Comparison of ENCODE assay signal across 15 mouse cellular contexts in genomic region chr19:6421211-6421590, GRCm38 (mm10). TPM values are rescaled to one million over a fixed set of nuclear protein-coding genes. Genes with fewer than 3 reads are reported as not detected.
DNase-seq lines count a peak whose midpoint lies in the region; ATAC-seq lines count a peak whose summit lies in the region.
"Had no signal": no experiment of that assay in that cellular context is flagged by ENCODE, and none has a peak within 500 bp of the region (broad histone marks: within the 10 kb centered on the region; RNA-seq: fewer than 3 reads in every experiment).

No protein-coding gene starts in this region.

- H3K4me1 ChIP-seq in forebrain, embryonic 12.5 days = peaks cover 94% of the 10 kb centered on the region
- peaks cover 69% of the 10 kb centered on the region for H3K4me1 ChIP-seq in forebrain, embryonic 10.5 days
- H3K4me1 ChIP-seq in midbrain, embryonic 12.5 days = peaks cover 87% of the 10 kb centered on the region
- peaks cover 70% of the 10 kb centered on the region for H3K4me1 ChIP-seq in midbrain, embryonic 10.5 days
- H3K4me1 ChIP-seq in hindbrain, embryonic 13.5 days (replicated peaks) = peaks cover 90% of the 10 kb centered on the region
- peaks cover 89% of the 10 kb centered on the region for H3K4me1 ChIP-seq in neural tube, embryonic 15.5 days

- H3K9ac ChIP-seq in forebrain, embryonic 12.5 days = 0 out of 2 replicates have a peak overlapping the region, but pooled peaks have one; percentile 84
- no peak overlapping the region for H3K9ac ChIP-seq in midbrain, embryonic 12.5 days (replicated peaks)
- H3K9ac ChIP-seq in hindbrain, embryonic 13.5 days = peak overlapping the region; percentile 90
- H3K9ac ChIP-seq in neural tube, embryonic 15.5 days (replicated peaks) = peak overlapping the region; percentile 30; the same call in 1 of the 2 replicates
- H3K9ac ChIP-seq: embryonic facial prominence, embryonic 13.5 days; heart, embryonic 13.5 days; liver, embryonic 14.5 days had no signal

- H3K27ac ChIP-seq in forebrain, embryonic 12.5 days = no peak overlapping the region
- no peak overlapping the region for H3K27ac ChIP-seq in forebrain, embryonic 10.5 days
- H3K27ac ChIP-seq in midbrain, embryonic 12.5 days (replicated peaks) = no peak overlapping the region
- H3K27ac ChIP-seq in midbrain, embryonic 10.5 days (replicated peaks) = no peak overlapping the region
- no peak overlapping the region for H3K27ac ChIP-seq in hindbrain, embryonic 13.5 days
- H3K27ac ChIP-seq in neural tube, embryonic 15.5 days (replicated peaks) = no peak overlapping the region
- H3K27ac ChIP-seq: embryonic facial prominence, embryonic 13.5 days; heart, embryonic 13.5 days; kidney, postnatal 0 days; liver, embryonic 14.5 days had no signal

- peaks cover 56% of the 10 kb centered on the region for H3K27me3 ChIP-seq in forebrain, embryonic 12.5 days
- peaks cover 94% of the 10 kb centered on the region for H3K27me3 ChIP-seq in forebrain, embryonic 10.5 days (ENCODE audit: poor library complexity, severe bottlenecking)
- H3K27me3 ChIP-seq in midbrain, embryonic 12.5 days = peaks cover 71% of the 10 kb centered on the region
- peaks cover 95% of the 10 kb centered on the region for H3K27me3 ChIP-seq in midbrain, embryonic 10.5 days (ENCODE audit: low read depth, poor library complexity, severe bottlenecking)
- H3K27me3 ChIP-seq in hindbrain, embryonic 13.5 days = peaks cover 22% of the 10 kb centered on the region; the same call in 1 of the 2 replicates
- 0 out of 2 replicates have a peak, but pooled peaks cover 3% of the 10 kb centered on the region for H3K27me3 ChIP-seq in neural tube, embryonic 15.5 days (replicated peaks)

- peak overlapping the region; percentile 94; the same call in 1 of the 2 replicates for H3K4me2 ChIP-seq in forebrain, embryonic 12.5 days
- peak overlapping the region; percentile 87; the same call in 1 of the 2 replicates for H3K4me2 ChIP-seq in midbrain, embryonic 12.5 days (replicated peaks)
- peak overlapping the region; percentile 83 for H3K4me2 ChIP-seq in hindbrain, embryonic 13.5 days
- peak overlapping the region; percentile 91 for H3K4me2 ChIP-seq in neural tube, embryonic 15.5 days
- H3K4me2 ChIP-seq: embryonic facial prominence, embryonic 13.5 days; heart, embryonic 13.5 days had no signal

- no peaks in the 10 kb centered on the region for H3K36me3 ChIP-seq in forebrain, embryonic 12.5 days (replicated peaks)
- no peaks in the 10 kb centered on the region for H3K36me3 ChIP-seq in forebrain, embryonic 10.5 days (replicated peaks)
- H3K36me3 ChIP-seq in midbrain, embryonic 12.5 days = no peaks in the 10 kb centered on the region
- no peaks in the 10 kb centered on the region for H3K36me3 ChIP-seq in midbrain, embryonic 10.5 days
- H3K36me3 ChIP-seq in hindbrain, embryonic 13.5 days = no peaks in the 10 kb centered on the region
- no peaks in the 10 kb centered on the region for H3K36me3 ChIP-seq in neural tube, embryonic 15.5 days
- H3K36me3 ChIP-seq: embryonic facial prominence, embryonic 13.5 days; heart, embryonic 13.5 days had no signal

- no peak for ATAC-seq in forebrain, embryonic 12.5 days (ENCODE audit: low FRiP score)
- no peak for ATAC-seq in midbrain, embryonic 12.5 days (ENCODE audit: low FRiP score, low read depth)
- ATAC-seq in hindbrain, embryonic 13.5 days (ENCODE audit: low FRiP score) = no peak
- ATAC-seq in neural tube, embryonic 15.5 days (ENCODE audit: low FRiP score) = no peak
- no peak for ATAC-seq in erythroid progenitor cell, adult 5-6 weeks (replicated peaks; ENCODE audit: low FRiP score, poor library complexity, severe bottlenecking)

- WGBS in forebrain, embryonic 12.5 days = 78% methylated on average over 9 of the region's 9 CpGs
- 84% methylated on average over 9 of the region's 9 CpGs for WGBS in forebrain, embryonic 10.5 days
- WGBS in midbrain, embryonic 12.5 days = 73% methylated on average over 9 of the region's 9 CpGs
- 77% methylated on average over 9 of the region's 9 CpGs for whole genome bisulfite sequencing in midbrain, embryonic 10.5 days
- WGBS in hindbrain, embryonic 13.5 days = 73% methylated on average over 9 of the region's 9 CpGs
- WGBS in neural tube, embryonic 15.5 days = 71% methylated on average over 9 of the region's 9 CpGs

- H3K9me3 ChIP-seq in forebrain, embryonic 12.5 days = no peaks in the 10 kb centered on the region
- H3K9me3 ChIP-seq in forebrain, embryonic 10.5 days = no peaks in the 10 kb centered on the region
- no peaks in the 10 kb centered on the region for H3K9me3 ChIP-seq in midbrain, embryonic 12.5 days
- no peaks in the 10 kb centered on the region for H3K9me3 ChIP-seq in midbrain, embryonic 10.5 days (replicated peaks)
- no peaks in the 10 kb centered on the region for H3K9me3 ChIP-seq in hindbrain, embryonic 13.5 days
- H3K9me3 ChIP-seq in neural tube, embryonic 15.5 days (replicated peaks) = no peaks in the 10 kb centered on the region
- H3K9me3 ChIP-seq: embryonic facial prominence, embryonic 13.5 days; heart, embryonic 13.5 days had no signal

- no peak for DNase-seq in forebrain, embryonic 10.5 days (ENCODE audit: extremely low spot score, low spot score)
- no peak for DNase-seq in midbrain, embryonic 10.5 days (ENCODE audit: low spot score)
- DNase-seq in spleen, adult 12 weeks (ENCODE audit: low spot score) = no peak
- DNase-seq: gastrocnemius, postnatal 10 days; lung, postnatal 4 days had no signal

- H3K4me3 ChIP-seq in forebrain, embryonic 12.5 days (replicated peaks) = no peak overlapping the region; the same call in 1 of the 2 replicates
- no peak overlapping the region for H3K4me3 ChIP-seq in forebrain, embryonic 10.5 days
- no peak overlapping the region for H3K4me3 ChIP-seq in midbrain, embryonic 12.5 days
- H3K4me3 ChIP-seq in midbrain, embryonic 10.5 days = no peak overlapping the region
- H3K4me3 ChIP-seq in hindbrain, embryonic 13.5 days = peak overlapping the region; percentile 61
- peak overlapping the region; percentile 67 for H3K4me3 ChIP-seq in neural tube, embryonic 15.5 days (replicated peaks)
- H3K4me3 ChIP-seq: embryonic facial prominence, embryonic 13.5 days; heart, embryonic 13.5 days; myocyte had no signal

RNA-seq across cellular contexts. Expression of gene Nrxn2, which starts 2.7 kb away (rescaled TPM):
- 17.1 and 17.6 TPM in 2 replicates for polyA plus RNA-seq in forebrain, embryonic 12.5 days (2016; fragmentation: Nextera tagmentation; extraction: Ambion mirVana)
- polyA plus RNA-seq in forebrain, embryonic 10.5 days (2016; fragmentation: Nextera tagmentation; extraction: Ambion mirVana) = 2.8 and 3.1 TPM in 2 replicates
- 16.0 and 22.5 TPM in 2 replicates for polyA plus RNA-seq in midbrain, embryonic 12.5 days (2016; fragmentation: Nextera tagmentation; extraction: Ambion mirVana)
- 5.1 and 7.2 TPM in 2 replicates for polyA plus RNA-seq in midbrain, embryonic 10.5 days (2016; fragmentation: Nextera tagmentation; extraction: Ambion mirVana)
- polyA plus RNA-seq in hindbrain, embryonic 13.5 days (2015; fragmentation: Nextera tagmentation; extraction: Ambion mirVana) = 23.5 and 27.7 TPM in 2 replicates
- 31.3 and 45.7 TPM in 2 replicates for polyA plus RNA-seq in neural tube, embryonic 15.5 days (2015; fragmentation: Nextera tagmentation; extraction: Ambion mirVana)
- total RNA-seq in erythroid progenitor cell, adult 5-6 weeks (2015; ENCODE audit: low replicate concordance) = not detected in 2 replicates
- total RNA-seq in erythroid progenitor cell, adult 5-6 weeks (2017; ENCODE audit: low replicate concordance) = not detected in 2 replicates

RNA-seq across cellular contexts. Expression of gene Rasgrp2, which starts 22.1 kb away (rescaled TPM):
- polyA plus RNA-seq in forebrain, embryonic 12.5 days (2016; fragmentation: Nextera tagmentation; extraction: Ambion mirVana) = 13.1 and 15.1 TPM in 2 replicates
- polyA plus RNA-seq in forebrain, embryonic 10.5 days (2016; fragmentation: Nextera tagmentation; extraction: Ambion mirVana) = 15.6 and 17.0 TPM in 2 replicates
- polyA plus RNA-seq in midbrain, embryonic 12.5 days (2016; fragmentation: Nextera tagmentation; extraction: Ambion mirVana) = 21.5 and 21.6 TPM in 2 replicates
- polyA plus RNA-seq in midbrain, embryonic 10.5 days (2016; fragmentation: Nextera tagmentation; extraction: Ambion mirVana) = 13.5 and 16.3 TPM in 2 replicates
- 42.0 and 43.2 TPM in 2 replicates for polyA plus RNA-seq in hindbrain, embryonic 13.5 days (2015; fragmentation: Nextera tagmentation; extraction: Ambion mirVana)
- polyA plus RNA-seq in neural tube, embryonic 15.5 days (2015; fragmentation: Nextera tagmentation; extraction: Ambion mirVana) = 197 and 217 TPM in 2 replicates
- total RNA-seq in erythroid progenitor cell, adult 5-6 weeks (2015; ENCODE audit: low replicate concordance) = 42.3 and 47.2 TPM in 2 replicates
- total RNA-seq in erythroid progenitor cell, adult 5-6 weeks (2017; ENCODE audit: low replicate concordance) = 29.9 and 37.7 TPM in 2 replicates

RNA-seq across cellular contexts. Expression of gene Pygm, which starts 37.0 kb away (rescaled TPM):
- polyA plus RNA-seq in forebrain, embryonic 12.5 days (2016; fragmentation: Nextera tagmentation; extraction: Ambion mirVana) = 0.78 and 1.5 TPM in 2 replicates
- 0.83 and 2.0 TPM in 2 replicates for polyA plus RNA-seq in forebrain, embryonic 10.5 days (2016; fragmentation: Nextera tagmentation; extraction: Ambion mirVana)
- polyA plus RNA-seq in midbrain, embryonic 12.5 days (2016; fragmentation: Nextera tagmentation; extraction: Ambion mirVana) = 2.3 and 2.7 TPM in 2 replicates
- polyA plus RNA-seq in midbrain, embryonic 10.5 days (2016; fragmentation: Nextera tagmentation; extraction: Ambion mirVana) = 2.1 and 2.7 TPM in 2 replicates
- polyA plus RNA-seq in hindbrain, embryonic 13.5 days (2015; fragmentation: Nextera tagmentation; extraction: Ambion mirVana) = 4.9 and 5.7 TPM in 2 replicates
- 7.5 and 12.0 TPM in 2 replicates for polyA plus RNA-seq in neural tube, embryonic 15.5 days (2015; fragmentation: Nextera tagmentation; extraction: Ambion mirVana)
- 2.2 and 4.6 TPM in 2 replicates for total RNA-seq in erythroid progenitor cell, adult 5-6 weeks (2015; ENCODE audit: low replicate concordance)
- 0.64 and 2.6 TPM in 2 replicates for total RNA-seq in erythroid progenitor cell, adult 5-6 weeks (2017; ENCODE audit: low replicate concordance)

RNA-seq across cellular contexts. Expression of gene Sf1, which starts 57.7 kb away (rescaled TPM):
- polyA plus RNA-seq in forebrain, embryonic 12.5 days (2016; fragmentation: Nextera tagmentation; extraction: Ambion mirVana) = 204 and 221 TPM in 2 replicates
- 201 TPM in 2 replicates for polyA plus RNA-seq in forebrain, embryonic 10.5 days (2016; fragmentation: Nextera tagmentation; extraction: Ambion mirVana)
- 193 and 205 TPM in 2 replicates for polyA plus RNA-seq in midbrain, embryonic 12.5 days (2016; fragmentation: Nextera tagmentation; extraction: Ambion mirVana)
- 189 and 194 TPM in 2 replicates for polyA plus RNA-seq in midbrain, embryonic 10.5 days (2016; fragmentation: Nextera tagmentation; extraction: Ambion mirVana)
- 103 and 107 TPM in 2 replicates for polyA plus RNA-seq in hindbrain, embryonic 13.5 days (2015; fragmentation: Nextera tagmentation; extraction: Ambion mirVana)
- 88.7 and 104 TPM in 2 replicates for polyA plus RNA-seq in neural tube, embryonic 15.5 days (2015; fragmentation: Nextera tagmentation; extraction: Ambion mirVana)
- 145 and 153 TPM in 2 replicates for total RNA-seq in erythroid progenitor cell, adult 5-6 weeks (2015; ENCODE audit: low replicate concordance)
- total RNA-seq in erythroid progenitor cell, adult 5-6 weeks (2017; ENCODE audit: low replicate concordance) = 171 and 223 TPM in 2 replicates

Comparison
In these comparisons a context has a peak if more than half of its experiments do, and no peak if none do; other contexts are left out.
1. H3K4me3 ChIP-seq: peak in hindbrain, embryonic 13.5 days (single experiment) and neural tube, embryonic 15.5 days (single experiment); none in forebrain, embryonic 12.5 days (single experiment), forebrain, embryonic 10.5 days (single experiment), midbrain, embryonic 12.5 days (single experiment) and midbrain, embryonic 10.5 days (single experiment).
2. Peak in every context shown above with its lines, with median percentiles within 50 percentile points of each other: H3K4me2 ChIP-seq.